Mouse (Mus musculus): ENCODE results near the gene Htra3. TPM values are rescaled to one million over a fixed set of nuclear protein-coding genes. Genes with fewer than 3 reads are reported as not detected.
A peak's percentile ranks its signal among the peaks of the same experiment; 100 is the strongest.

Htra3 gene
- polyA plus RNA-seq, 1 experiment from 2014 or later: 29.2 TPM

- Histone ChIP-seq H3K36me3 (no peaks in the 10 kb centered on the region), H3K9me3 (no peaks in the 10 kb centered on the region), H3K4me3 (no peak overlapping the region), H3K27ac (no peak overlapping the region), H3K9ac (no peak overlapping the region), H3K27me3 (no peaks in the 10 kb centered on the region), H3K4me2 (no peak overlapping the region), H3K4me1 (peaks cover 13% of the 10 kb centered on the region; the same call in 1 of the 2 replicates)
- ATAC-seq (ENCODE audit: borderline replicate concordance, extremely low read depth, low FRiP score, low TSS enrichment): no peak
Observed at GRCm38 (mm10) chr5:35629333-35629732, 50.2 kb downstream of the Htra3 start.

- Histone ChIP-seq H3K9ac (no peak overlapping the region), H3K27me3 (no peaks in the 10 kb centered on the region), H3K4me1 (peaks cover 13% of the 10 kb centered on the region; the same call in 1 of the 2 replicates), H3K27ac (no peak overlapping the region), H3K9me3 (no peaks in the 10 kb centered on the region), H3K36me3 (no peaks in the 10 kb centered on the region), H3K4me3 (no peak overlapping the region), H3K4me2 (no peak overlapping the region)
- peak; percentile 16; the same call in 1 of the 2 replicates for ATAC-seq (ENCODE audit: borderline replicate concordance, extremely low read depth, low FRiP score, low TSS enrichment)
- 10% methylated on average over 1 of the region's 1 CpGs for WGBS
Observed at GRCm38 (mm10) chr5:35628685-35629084, 50.9 kb downstream of the Htra3 start.

GRCm38 (mm10) chr5:35627307-35627840, 52.2 kb downstream of the Htra3 start:
- no peaks in the 10 kb centered on the region for H3K9me3 ChIP-seq
- H3K4me3 ChIP-seq: no peak overlapping the region
- ATAC-seq (ENCODE audit: borderline replicate concordance, extremely low read depth, low FRiP score, low TSS enrichment): no peak
- H3K9ac ChIP-seq: no peak overlapping the region
- H3K36me3 ChIP-seq: no peaks in the 10 kb centered on the region
- H3K4me1 ChIP-seq: peaks cover 13% of the 10 kb centered on the region; the same call in 1 of the 2 replicates
- no peaks in the 10 kb centered on the region for H3K27me3 ChIP-seq
- WGBS: 58% methylated on average over 7 of the region's 7 CpGs
- no peak overlapping the region for H3K4me2 ChIP-seq
- H3K27ac ChIP-seq: no peak overlapping the region

- Histone ChIP-seq H3K4me1 (peaks cover 13% of the 10 kb centered on the region; the same call in 1 of the 2 replicates), H3K27ac (no peak overlapping the region), H3K4me3 (no peak overlapping the region), H3K9ac (no peak overlapping the region), H3K9me3 (no peaks in the 10 kb centered on the region), H3K27me3 (no peaks in the 10 kb centered on the region), H3K36me3 (no peaks in the 10 kb centered on the region), H3K4me2 (no peak overlapping the region)
- WGBS: 89% methylated on average over 2 of the region's 2 CpGs
- ATAC-seq (ENCODE audit: borderline replicate concordance, extremely low read depth, low FRiP score, low TSS enrichment): no peak
Observed at GRCm38 (mm10) chr5:35626408-35626807, 53.2 kb downstream of the Htra3 start.

GRCm38 (mm10) chr5:35624751-35625239, 54.8 kb downstream of the Htra3 start:
- Histone ChIP-seq H3K9me3 (no peaks in the 10 kb centered on the region), H3K27ac (no peak overlapping the region), H3K36me3 (no peaks in the 10 kb centered on the region), H3K4me3 (no peak overlapping the region), H3K4me1 (peaks cover 13% of the 10 kb centered on the region; the same call in 1 of the 2 replicates), H3K9ac (no peak overlapping the region), H3K27me3 (no peaks in the 10 kb centered on the region), H3K4me2 (no peak overlapping the region)
- WGBS: 53% methylated on average over 4 of the region's 4 CpGs
- ATAC-seq (ENCODE audit: borderline replicate concordance, extremely low read depth, low FRiP score, low TSS enrichment): peak; percentile 43; the same call in 1 of the 2 replicates

GRCm38 (mm10) chr5:35623831-35624230, 55.8 kb downstream of the Htra3 start:
- Histone ChIP-seq H3K27me3 (no peaks in the 10 kb centered on the region), H3K27ac (no peak overlapping the region), H3K36me3 (no peaks in the 10 kb centered on the region), H3K4me1 (peaks cover 11% of the 10 kb centered on the region; the same call in 1 of the 2 replicates), H3K9me3 (no peaks in the 10 kb centered on the region), H3K9ac (no peak overlapping the region), H3K4me3 (no peak overlapping the region), H3K4me2 (no peak overlapping the region)
- ATAC-seq (ENCODE audit: borderline replicate concordance, extremely low read depth, low FRiP score, low TSS enrichment): no peak

GRCm38 (mm10) chr5:35621114-35621513, 58.5 kb downstream of the Htra3 start:
- Histone ChIP-seq H3K27ac (no peak overlapping the region), H3K27me3 (no peaks in the 10 kb centered on the region), H3K4me2 (no peak overlapping the region), H3K9me3 (no peaks in the 10 kb centered on the region), H3K36me3 (no peaks in the 10 kb centered on the region), H3K9ac (no peak overlapping the region), H3K4me3 (no peak overlapping the region), H3K4me1 (peaks cover 8% of the 10 kb centered on the region; the same call in 1 of the 2 replicates)
- no peak for ATAC-seq (ENCODE audit: borderline replicate concordance, extremely low read depth, low FRiP score, low TSS enrichment)
- 25% methylated on average over 4 of the region's 4 CpGs for WGBS

- Histone ChIP-seq H3K4me1 (0 out of 2 replicates have a peak, but pooled peaks cover 6% of the 10 kb centered on the region), H3K9ac (no peak overlapping the region), H3K36me3 (no peaks in the 10 kb centered on the region), H3K4me2 (no peak overlapping the region), H3K9me3 (no peaks in the 10 kb centered on the region), H3K27me3 (no peaks in the 10 kb centered on the region), H3K27ac (no peak overlapping the region), H3K4me3 (no peak overlapping the region)
- ATAC-seq (ENCODE audit: borderline replicate concordance, extremely low read depth, low FRiP score, low TSS enrichment): no peak
- WGBS: 37% methylated on average over 5 of the region's 5 CpGs
Observed at GRCm38 (mm10) chr5:35616943-35617342, 62.6 kb downstream of the Htra3 start.

- WGBS: 77% methylated on average over 8 of the region's 8 CpGs
Observed at GRCm38 (mm10) chr5:35612722-35613121, 66.9 kb downstream of the Htra3 start.

GRCm38 (mm10) chr5:35611900-35612299, 67.7 kb downstream of the Htra3 start:
- no peak overlapping the region for H3K4me3 ChIP-seq
- no peak for ATAC-seq (ENCODE audit: borderline replicate concordance, extremely low read depth, low FRiP score, low TSS enrichment)
- 69% methylated on average over 11 of the region's 11 CpGs for WGBS
- peaks cover 35% of the 10 kb centered on the region for H3K4me1 ChIP-seq
- H3K27me3 ChIP-seq: no peaks in the 10 kb centered on the region
- H3K4me2 ChIP-seq: no peak overlapping the region
- H3K9ac ChIP-seq: no peak overlapping the region
- no peaks in the 10 kb centered on the region for H3K36me3 ChIP-seq
- no peaks in the 10 kb centered on the region for H3K9me3 ChIP-seq
- H3K27ac ChIP-seq: no peak overlapping the region

More at GRCm38 (mm10) chr5:35612722-35613121, 66.9 kb downstream of the Htra3 start:
- H3K4me3 ChIP-seq: no peak overlapping the region
- H3K27me3 ChIP-seq: no peaks in the 10 kb centered on the region
- H3K4me2 ChIP-seq: no peak overlapping the region
- no peaks in the 10 kb centered on the region for H3K36me3 ChIP-seq
- no peaks in the 10 kb centered on the region for H3K9me3 ChIP-seq
- no peak overlapping the region for H3K27ac ChIP-seq
- H3K9ac ChIP-seq: no peak overlapping the region
- no peak for ATAC-seq (ENCODE audit: borderline replicate concordance, extremely low read depth, low FRiP score, low TSS enrichment)
- H3K4me1 ChIP-seq: peaks cover 33% of the 10 kb centered on the region

GRCm38 (mm10) chr5:35611170-35611569, 68.4 kb downstream of the Htra3 start:
- no peak for ATAC-seq (ENCODE audit: borderline replicate concordance, extremely low read depth, low FRiP score, low TSS enrichment)
- Histone ChIP-seq H3K9me3 (no peaks in the 10 kb centered on the region), H3K4me3 (no peak overlapping the region), H3K4me1 (peaks cover 35% of the 10 kb centered on the region), H3K36me3 (no peaks in the 10 kb centered on the region), H3K4me2 (no peak overlapping the region), H3K27ac (no peak overlapping the region), H3K27me3 (no peaks in the 10 kb centered on the region), H3K9ac (no peak overlapping the region)
- 73% methylated on average over 9 of the region's 9 CpGs for WGBS

GRCm38 (mm10) chr5:35610381-35610780, 69.2 kb downstream of the Htra3 start:
- Histone ChIP-seq H3K27me3 (no peaks in the 10 kb centered on the region), H3K4me1 (peaks cover 35% of the 10 kb centered on the region), H3K9me3 (no peaks in the 10 kb centered on the region), H3K9ac (no peak overlapping the region), H3K36me3 (no peaks in the 10 kb centered on the region), H3K27ac (no peak overlapping the region), H3K4me3 (no peak overlapping the region), H3K4me2 (no peak overlapping the region)
- ATAC-seq (ENCODE audit: borderline replicate concordance, extremely low read depth, low FRiP score, low TSS enrichment): no peak
- 90% methylated on average over 7 of the region's 7 CpGs for WGBS

Measured in lung, embryonic 15.5 days (tissue).